Mouse (Mus musculus): Measurements from ENCODE around the gene Elf2.

- TF ChIP-seq CTCF (IDR thresholded peaks at IDR 0.05; ENCODE audit: low read depth, low read length) (no peak), GATA1 (IDR thresholded peaks at IDR 0.05; ENCODE audit: borderline replicate concordance, low read length) (no peak)
Measured at GRCm38 (mm10) chr3:51226601-51227000, 113.9 kb downstream of the Elf2 start.

All from G1E (cell line).